Mouse (Mus musculus): ENCODE measurements around the gene Sema4f. TPM values are rescaled to one million over a fixed set of nuclear protein-coding genes. Genes with fewer than 3 reads are reported as not detected.

Gene Sema4f
- polyA plus RNA-seq, 1 experiment from 2014 or later = 4.5 TPM

Other genes starting within 250 kb of the Sema4f start
- gene Pole4, start 234.4 kb downstream of the Sema4f start, polyA plus RNA-seq (2015; fragmentation: Nextera tagmentation; extraction: Ambion mirVana) = 101 TPM in 2 replicates
- gene Hk2, start 165.3 kb downstream of the Sema4f start, polyA plus RNA-seq (2015; fragmentation: Nextera tagmentation; extraction: Ambion mirVana) = 19.5 and 20.2 TPM in 2 replicates
- 0.34 and 0.65 TPM in 2 replicates for gene M1ap, start 7.1 kb upstream of the Sema4f start, polyA plus RNA-seq (2015; fragmentation: Nextera tagmentation; extraction: Ambion mirVana)
- gene Dok1, start 93.7 kb upstream of the Sema4f start, polyA plus RNA-seq (2015; fragmentation: Nextera tagmentation; extraction: Ambion mirVana) = 16.2 and 16.5 TPM in 2 replicates
- 34.4 and 36.3 TPM in 2 replicates for gene Loxl3, start 94.4 kb upstream of the Sema4f start, polyA plus RNA-seq (2015; fragmentation: Nextera tagmentation; extraction: Ambion mirVana)
- 168 and 181 TPM in 2 replicates for gene Aup1, start 114.8 kb upstream of the Sema4f start, polyA plus RNA-seq (2015; fragmentation: Nextera tagmentation; extraction: Ambion mirVana)
- 78.4 and 82.4 TPM in 2 replicates for gene Htra2, start 115.5 kb upstream of the Sema4f start, polyA plus RNA-seq (2015; fragmentation: Nextera tagmentation; extraction: Ambion mirVana)
- 0.64 and 0.87 TPM in 2 replicates for gene Dqx1, start 118.1 kb upstream of the Sema4f start, polyA plus RNA-seq (2015; fragmentation: Nextera tagmentation; extraction: Ambion mirVana)
- not detected in 2 replicates for gene Tlx2, start 130.5 kb upstream of the Sema4f start, polyA plus RNA-seq (2015; fragmentation: Nextera tagmentation; extraction: Ambion mirVana)
- 40.3 and 41.3 TPM in 2 replicates for gene Pcgf1, start 138.1 kb upstream of the Sema4f start, polyA plus RNA-seq (2015; fragmentation: Nextera tagmentation; extraction: Ambion mirVana)
- gene Lbx2, start 146.6 kb upstream of the Sema4f start, polyA plus RNA-seq (2015; fragmentation: Nextera tagmentation; extraction: Ambion mirVana) = 0.81 and 0.91 TPM in 2 replicates
- 1.6 and 3.6 TPM in 2 replicates for gene Ccdc142, start 161.8 kb upstream of the Sema4f start, polyA plus RNA-seq (2015; fragmentation: Nextera tagmentation; extraction: Ambion mirVana)
- 2.8 and 3.1 TPM in 2 replicates for gene Gm42688, start 161.8 kb upstream of the Sema4f start, polyA plus RNA-seq (2015; fragmentation: Nextera tagmentation; extraction: Ambion mirVana)
- 134 and 138 TPM in 2 replicates for gene Mrpl53, start 169.3 kb upstream of the Sema4f start, polyA plus RNA-seq (2015; fragmentation: Nextera tagmentation; extraction: Ambion mirVana)
- gene Mogs, start 175.7 kb upstream of the Sema4f start, polyA plus RNA-seq (2015; fragmentation: Nextera tagmentation; extraction: Ambion mirVana) = 42.7 and 45.4 TPM in 2 replicates
- gene Wbp1, start 181.8 kb upstream of the Sema4f start, polyA plus RNA-seq (2015; fragmentation: Nextera tagmentation; extraction: Ambion mirVana) = 161 and 169 TPM in 2 replicates
- gene Ino80b, start 185.7 kb upstream of the Sema4f start, polyA plus RNA-seq (2015; fragmentation: Nextera tagmentation; extraction: Ambion mirVana) = 12.4 and 12.8 TPM in 2 replicates
- gene Rtkn, start 195.7 kb upstream of the Sema4f start, polyA plus RNA-seq (2015; fragmentation: Nextera tagmentation; extraction: Ambion mirVana) = 64.7 and 74.1 TPM in 2 replicates
- gene Wdr54, start 216.6 kb upstream of the Sema4f start, polyA plus RNA-seq (2015; fragmentation: Nextera tagmentation; extraction: Ambion mirVana) = 6.9 and 7.4 TPM in 2 replicates
- 3.7 and 3.8 TPM in 2 replicates for gene 1700003E16Rik, start 216.6 kb upstream of the Sema4f start, polyA plus RNA-seq (2015; fragmentation: Nextera tagmentation; extraction: Ambion mirVana)
- 88.9 and 90.3 TPM in 2 replicates for gene Dctn1, start 226.2 kb upstream of the Sema4f start, polyA plus RNA-seq (2015; fragmentation: Nextera tagmentation; extraction: Ambion mirVana)